Mouse (Mus musculus): ENCODE data around the gene Lyrm9. TPM values are rescaled to one million over a fixed set of nuclear protein-coding genes. Genes with fewer than 3 reads are reported as not detected.
"Not testable (repeated sequence)": the region's sequence is repeated elsewhere in the genome, so short reads cannot be mapped to it uniquely, and the experiment has no call there.

The Lyrm9 gene
- total RNA-seq, 2 experiments from 2014 or later, result 26.4 to 36.8 TPM

- DNase-seq (ENCODE audit: low spot score in 2 of 2), result no peak
Measured at GRCm38 (mm10) chr11:78847884-78848848, 21.8 kb downstream of the Lyrm9 start.

GRCm38 (mm10) chr11:78849859-78850258 is 23.5 kb downstream of the Lyrm9 start:
- no peak for DNase-seq (ENCODE audit: low spot score in 2 of 2)

- no peak for DNase-seq (ENCODE audit: low spot score in 2 of 2)
Measured at GRCm38 (mm10) chr11:78851216-78851870, 25.0 kb downstream of the Lyrm9 start.

- no peak for DNase-seq (ENCODE audit: low spot score in 2 of 2)
Measured at GRCm38 (mm10) chr11:78851871-78852265, 25.5 kb downstream of the Lyrm9 start.

GRCm38 (mm10) chr11:78852529-78852928 is 26.1 kb downstream of the Lyrm9 start:
- no peak for DNase-seq (ENCODE audit: low spot score in 2 of 2)

GRCm38 (mm10) chr11:78856310-78856709 is 29.9 kb downstream of the Lyrm9 start:
- peak; percentile 78 to 86 for DNase-seq (ENCODE audit: low spot score in 2 of 2)

- no peak for DNase-seq (ENCODE audit: low spot score in 2 of 2)
Measured at GRCm38 (mm10) chr11:78857611-78858010, 31.2 kb downstream of the Lyrm9 start.

- no peak for DNase-seq (ENCODE audit: low spot score in 2 of 2)
Measured at GRCm38 (mm10) chr11:78863898-78864297, 37.5 kb downstream of the Lyrm9 start.

- DNase-seq (ENCODE audit: low spot score in 2 of 2), result no peak
Measured at GRCm38 (mm10) chr11:78864567-78865278, 38.3 kb downstream of the Lyrm9 start.

GRCm38 (mm10) chr11:78865314-78865713 is 38.9 kb downstream of the Lyrm9 start:
- no peak for DNase-seq (ENCODE audit: low spot score in 2 of 2)

GRCm38 (mm10) chr11:78866486-78866885 is 40.1 kb downstream of the Lyrm9 start:
- no peak for DNase-seq (ENCODE audit: low spot score in 2 of 2)

- DNase-seq (ENCODE audit: low spot score in 2 of 2), result no peak
Measured at GRCm38 (mm10) chr11:78867696-78868095, 41.3 kb downstream of the Lyrm9 start.

GRCm38 (mm10) chr11:78869205-78869604 is 42.8 kb downstream of the Lyrm9 start:
- not testable (repeated sequence) for DNase-seq (ENCODE audit: low spot score in 2 of 2)

GRCm38 (mm10) chr11:78870891-78871290 is 44.5 kb downstream of the Lyrm9 start:
- DNase-seq (ENCODE audit: low spot score in 2 of 2), result no peak

GRCm38 (mm10) chr11:78872782-78873181 is 46.4 kb downstream of the Lyrm9 start:
- no peak for DNase-seq (ENCODE audit: low spot score in 2 of 2)

GRCm38 (mm10) chr11:78879727-78880126 is 53.3 kb downstream of the Lyrm9 start:
- DNase-seq (ENCODE audit: low spot score in 2 of 2), result no peak

GRCm38 (mm10) chr11:78886693-78887092 is 60.3 kb downstream of the Lyrm9 start:
- DNase-seq (ENCODE audit: low spot score in 2 of 2), result no peak

GRCm38 (mm10) chr11:78887102-78887971 is 61.0 kb downstream of the Lyrm9 start:
- peak; percentile 39 to 46 for DNase-seq (ENCODE audit: low spot score in 2 of 2)

GRCm38 (mm10) chr11:78889156-78889555 is 62.8 kb downstream of the Lyrm9 start:
- DNase-seq (ENCODE audit: low spot score in 2 of 2), result no peak
